Mouse (Mus musculus) common myeloid progenitor, adult 5-6 weeks (primary cell): ENCODE data around the gene Olfr690. TPM values are rescaled to one million over a fixed set of nuclear protein-coding genes. Genes with fewer than 3 reads are reported as not detected.

Experiments
- total RNA-seq: library from RNA; stranded (forward); fragments of 200-1000, 187-1606 nt; gene quantifications from 2 replicates; pipeline ENCODE4 v1.2.3, GENCODE M21; 2017

The Olfr690 gene
- total RNA-seq, 1 experiment from 2014 or later: not detected

Other genes with a start within 250 kb of the Olfr690 start
- gene Olfr680-ps1, start 241.3 kb downstream of the Olfr690 start, total RNA-seq: not detected in 2 replicates
- not detected in 2 replicates for gene Olfr681, start 217.3 kb downstream of the Olfr690 start, total RNA-seq
- gene Olfr683, start 187.1 kb downstream of the Olfr690 start, total RNA-seq: not detected in 2 replicates
- not detected in 2 replicates for gene Olfr684, start 170.5 kb downstream of the Olfr690 start, total RNA-seq
- gene Olfr685, start 148.1 kb downstream of the Olfr690 start, total RNA-seq: not detected in 2 replicates
- gene Olfr686, start 126.6 kb downstream of the Olfr690 start, total RNA-seq: not detected in 2 replicates
- gene Olfr688, start 46.0 kb downstream of the Olfr690 start, total RNA-seq: not detected in 2 replicates
- not detected in 2 replicates for gene Olfr689, start 22.9 kb downstream of the Olfr690 start, total RNA-seq
- gene Olfr691, start 8.2 kb upstream of the Olfr690 start, total RNA-seq: not detected in 2 replicates
- gene Olfr692, start 34.1 kb upstream of the Olfr690 start, total RNA-seq: not detected in 2 replicates
- not detected in 2 replicates for gene Gm5901, start 40.9 kb upstream of the Olfr690 start, total RNA-seq
- gene Fam160a2, start 66.0 kb upstream of the Olfr690 start, total RNA-seq: 9.0 and 10.0 TPM in 2 replicates
- gene Cnga4, start 70.5 kb upstream of the Olfr690 start, total RNA-seq: not detected in 2 replicates
- gene Cckbr, start 91.6 kb upstream of the Olfr690 start, total RNA-seq: not detected in 2 replicates
- 0.59 and 0.92 TPM in 2 replicates for gene Cavin3, start 148.2 kb upstream of the Olfr690 start, total RNA-seq
- gene Smpd1, start 220.3 kb upstream of the Olfr690 start, total RNA-seq: 22.7 and 28.7 TPM in 2 replicates
- gene Apbb1, start 247.5 kb upstream of the Olfr690 start, total RNA-seq: 0.64 TPM in 1 of 2 replicates, not detected in the other